Mouse (Mus musculus): ENCODE measurements around the gene Hist2h4.
"Not testable (repeated sequence)": the region's sequence is repeated elsewhere in the genome, so short reads cannot be mapped to it uniquely, and the experiment has no call there.

Hist2h4 gene

DNA sequence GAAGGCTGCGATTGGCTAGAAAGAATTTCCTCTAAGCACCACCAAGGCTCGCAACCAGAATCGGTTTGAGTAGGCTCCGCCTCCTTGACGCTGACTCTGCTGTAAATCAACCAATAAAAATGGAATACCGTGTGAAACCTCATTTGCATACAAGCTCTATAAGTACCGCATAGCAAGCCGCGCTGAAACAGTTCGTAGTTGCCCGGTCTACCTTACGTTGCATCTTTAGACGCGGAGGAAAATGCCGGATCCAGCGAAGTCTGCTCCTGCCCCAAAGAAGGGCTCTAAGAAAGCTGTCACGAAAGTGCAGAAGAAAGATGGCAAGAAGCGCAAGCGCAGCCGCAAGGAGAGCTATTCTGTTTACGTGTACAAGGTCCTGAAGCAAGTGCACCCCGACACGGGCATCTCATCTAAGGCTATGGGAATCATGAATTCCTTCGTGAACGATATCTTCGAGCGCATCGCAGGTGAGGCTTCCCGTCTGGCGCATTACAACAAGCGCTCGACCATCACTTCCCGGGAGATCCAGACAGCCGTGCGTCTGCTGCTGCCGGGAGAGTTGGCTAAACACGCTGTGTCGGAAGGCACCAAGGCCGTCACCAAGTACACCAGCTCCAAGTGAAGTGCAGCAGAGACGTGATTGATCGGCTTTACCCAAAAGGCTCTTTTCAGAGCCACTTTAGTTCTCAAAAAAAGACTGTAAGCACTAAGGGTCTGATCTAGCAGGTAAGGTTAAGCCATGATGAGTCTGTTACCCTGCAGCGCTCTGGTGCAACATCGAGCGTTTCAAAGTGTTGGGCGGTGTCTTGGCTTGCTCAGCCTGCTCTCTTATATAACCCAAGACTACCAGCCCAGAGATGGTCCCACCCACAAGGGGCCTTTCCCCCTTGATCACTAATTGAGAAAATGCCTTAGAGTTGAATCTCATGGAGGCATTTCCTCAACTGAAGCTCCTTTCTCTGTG lies 6.7 kb upstream of the Hist2h4 start, which contains the start of gene Hist2h2bb:
Gene Hist2h2bb (plus strand): TSS at position 242 of the 964 bp plus-strand sequence.
- peak; percentile 96 to 97 for DNase-seq (ENCODE audit: low spot score in 2 of 2)

DNA sequence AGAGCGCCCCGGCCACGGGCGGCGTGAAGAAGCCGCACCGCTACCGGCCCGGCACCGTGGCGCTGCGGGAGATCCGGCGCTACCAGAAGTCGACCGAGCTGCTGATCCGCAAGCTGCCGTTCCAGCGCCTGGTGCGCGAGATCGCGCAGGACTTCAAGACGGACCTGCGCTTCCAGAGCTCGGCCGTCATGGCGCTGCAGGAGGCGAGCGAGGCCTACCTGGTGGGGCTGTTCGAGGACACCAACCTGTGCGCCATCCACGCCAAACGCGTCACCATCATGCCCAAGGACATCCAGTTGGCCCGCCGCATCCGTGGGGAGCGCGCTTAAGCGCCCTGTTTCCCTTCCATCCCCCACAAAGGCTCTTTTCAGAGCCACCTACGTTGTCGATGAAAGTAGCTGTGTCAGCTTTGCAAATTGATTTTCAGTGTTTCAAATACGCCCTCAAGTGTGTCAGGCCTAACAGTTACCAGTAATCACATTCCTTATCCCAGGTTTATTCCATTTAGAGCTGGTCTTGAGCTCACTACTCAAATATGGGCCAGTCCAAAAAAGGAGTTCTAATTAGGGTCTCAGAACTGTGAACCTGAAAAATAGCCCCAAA lies 5.8 kb upstream of the Hist2h4 start:
- DNase-seq (ENCODE audit: low spot score in 2 of 2) = not testable (repeated sequence)

DNA sequence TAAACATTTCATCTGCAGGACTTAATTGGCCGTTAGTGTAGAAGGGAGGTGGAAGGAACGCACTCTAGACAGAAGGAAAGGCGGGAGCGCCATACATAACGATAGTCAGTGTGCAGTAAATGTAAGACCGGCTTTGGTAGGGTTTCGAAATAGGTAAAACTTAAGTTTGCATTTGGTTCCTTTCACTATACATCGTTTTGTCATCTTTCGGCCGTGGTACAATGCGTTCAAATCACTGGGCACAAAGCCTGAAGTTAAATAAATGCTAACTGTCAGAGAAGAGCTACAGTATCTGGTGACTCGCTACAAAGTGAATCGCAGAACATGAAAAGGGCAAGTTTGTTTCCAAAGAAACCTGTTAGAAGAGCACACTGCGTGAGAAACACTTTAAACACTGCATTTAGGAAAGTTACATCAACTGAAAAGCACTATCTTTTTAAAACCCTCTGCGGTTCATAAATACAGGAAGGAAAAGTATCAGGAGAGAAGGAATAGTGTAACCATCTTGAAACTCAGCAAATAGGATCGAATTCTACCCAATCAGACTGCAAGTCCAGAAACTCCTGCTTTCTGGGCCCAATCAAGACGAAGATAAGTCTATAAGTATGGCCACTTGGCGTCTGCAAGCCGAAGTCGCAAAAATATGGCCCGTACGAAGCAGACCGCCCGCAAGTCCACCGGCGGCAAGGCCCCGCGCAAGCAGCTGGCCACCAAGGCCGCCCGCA lies 5.1 kb upstream of the Hist2h4 start, which contains the start of gene Hist2h3b:
Gene Hist2h3b (plus strand): TSS at position 604 of the 725 bp plus-strand sequence.
- DNase-seq (ENCODE audit: low spot score in 2 of 2) = peak; percentile 83 to 92

DNA sequence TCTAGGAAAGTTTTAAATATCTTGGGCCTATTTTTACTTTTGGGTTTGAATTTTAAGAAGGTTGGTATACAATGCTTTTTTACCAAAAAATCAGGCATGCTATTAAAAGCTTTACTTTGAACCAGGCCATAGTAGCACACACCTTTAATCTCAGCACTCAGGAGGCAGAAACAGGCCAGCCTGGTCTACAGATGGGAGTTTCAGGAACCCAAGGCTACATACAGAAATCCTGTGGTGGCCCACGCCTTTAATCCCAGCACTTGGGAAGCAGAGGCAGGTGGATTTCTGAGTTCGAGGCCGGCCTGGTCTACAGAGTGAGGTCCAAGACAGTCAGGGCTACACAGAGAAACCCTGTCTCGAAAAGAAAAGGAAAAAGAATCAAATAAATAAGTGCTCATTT lies 4.4 kb upstream of the Hist2h4 start:
- no peak for DNase-seq (ENCODE audit: low spot score in 2 of 2)

DNA sequence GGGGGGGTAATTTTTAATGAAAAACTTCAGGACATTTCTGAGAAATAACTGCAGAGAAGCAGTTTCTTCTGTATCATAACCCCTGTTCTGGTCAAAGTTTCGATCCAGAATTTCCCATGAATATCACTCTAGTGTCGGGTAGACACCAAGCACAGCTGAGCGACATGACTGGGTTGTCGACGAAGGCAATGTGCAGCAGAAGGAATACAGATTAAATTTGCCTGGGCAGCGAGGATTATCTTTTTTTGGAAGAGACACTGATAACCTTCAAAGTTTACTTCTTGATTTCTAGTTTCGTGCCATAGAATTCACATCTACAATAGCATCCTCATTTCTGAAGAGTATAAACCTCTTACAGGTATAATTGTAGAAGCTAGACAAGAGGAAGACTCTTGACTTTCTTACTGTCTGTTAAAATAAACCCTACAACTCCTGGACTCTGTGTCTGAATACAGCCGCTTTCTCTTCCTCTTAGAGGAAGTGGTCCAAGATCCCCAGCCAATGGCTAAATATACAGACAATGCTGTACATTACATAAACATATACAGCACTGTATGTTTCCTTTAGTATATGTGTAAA lies 3.1 kb upstream of the Hist2h4 start:
- DNase-seq (ENCODE audit: low spot score in 2 of 2) = no peak

DNA sequence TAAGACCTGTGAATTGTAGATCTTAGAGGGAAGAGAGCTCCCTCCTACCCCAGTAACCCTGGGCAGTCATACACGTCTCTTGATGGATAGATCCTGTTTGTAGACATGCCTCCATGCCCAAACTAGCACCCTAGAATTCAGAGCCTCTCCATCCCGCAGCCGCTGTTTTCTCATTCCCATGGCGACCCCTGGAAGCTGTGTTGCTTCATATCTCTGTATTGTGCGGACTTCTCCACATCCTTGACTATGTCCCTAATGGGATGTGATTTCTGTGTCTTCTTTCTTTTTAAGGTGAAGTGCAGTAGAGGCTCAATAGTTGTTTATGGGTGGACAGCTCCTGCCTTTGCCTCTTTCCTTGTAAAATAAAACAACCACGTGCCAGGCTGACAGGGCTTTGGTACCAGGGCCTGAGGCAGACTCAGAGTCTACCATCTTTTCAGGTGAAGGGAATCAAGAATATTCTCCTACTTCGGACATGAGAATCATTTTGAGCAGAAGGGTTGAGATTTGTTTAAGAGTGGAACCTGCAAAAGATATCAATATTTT lies 1.4 kb upstream of the Hist2h4 start:
- DNase-seq (ENCODE audit: low spot score in 2 of 2) = no peak

DNA sequence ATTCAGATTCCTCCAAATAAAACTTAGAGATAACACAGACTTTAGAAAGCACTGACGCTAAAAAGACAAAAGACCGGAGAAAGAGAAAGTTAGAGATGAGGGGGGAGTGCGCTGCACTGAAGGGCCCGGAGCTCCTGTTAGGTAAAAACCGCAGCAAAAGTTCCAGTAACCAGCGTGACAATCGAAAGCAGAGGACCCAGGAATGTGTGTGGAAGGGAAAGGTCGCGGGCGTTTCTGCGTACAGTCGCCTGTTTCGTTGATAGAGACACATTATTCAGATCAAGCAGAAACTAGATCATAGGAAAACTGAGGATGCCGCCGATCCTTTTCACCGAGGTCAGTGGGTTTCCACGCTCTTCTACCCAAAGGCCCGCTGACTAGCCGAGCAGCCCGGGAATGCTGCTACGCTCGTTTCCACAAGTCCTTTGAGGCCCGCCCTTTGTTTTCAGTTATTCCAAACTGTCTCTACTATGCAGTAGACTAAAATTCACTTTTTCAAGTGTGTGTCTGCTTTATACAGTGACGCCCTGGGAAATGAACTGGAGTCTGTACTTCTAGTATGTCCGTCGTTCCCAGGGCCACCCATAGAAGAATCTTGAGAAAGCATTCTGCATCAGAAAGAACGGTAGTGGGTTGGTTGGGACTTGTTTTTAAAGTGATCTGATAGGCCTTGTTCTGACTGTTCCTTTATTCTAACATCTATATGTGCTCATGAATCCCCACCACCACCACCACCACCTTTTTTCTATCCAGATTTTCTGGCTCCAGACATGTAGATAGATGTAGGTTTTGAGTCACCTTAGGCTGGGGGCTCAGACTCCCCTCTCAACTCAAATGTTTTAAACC lies 670 bp upstream of the Hist2h4 start:
- DNase-seq (ENCODE audit: low spot score in 2 of 2) = no peak

DNA sequence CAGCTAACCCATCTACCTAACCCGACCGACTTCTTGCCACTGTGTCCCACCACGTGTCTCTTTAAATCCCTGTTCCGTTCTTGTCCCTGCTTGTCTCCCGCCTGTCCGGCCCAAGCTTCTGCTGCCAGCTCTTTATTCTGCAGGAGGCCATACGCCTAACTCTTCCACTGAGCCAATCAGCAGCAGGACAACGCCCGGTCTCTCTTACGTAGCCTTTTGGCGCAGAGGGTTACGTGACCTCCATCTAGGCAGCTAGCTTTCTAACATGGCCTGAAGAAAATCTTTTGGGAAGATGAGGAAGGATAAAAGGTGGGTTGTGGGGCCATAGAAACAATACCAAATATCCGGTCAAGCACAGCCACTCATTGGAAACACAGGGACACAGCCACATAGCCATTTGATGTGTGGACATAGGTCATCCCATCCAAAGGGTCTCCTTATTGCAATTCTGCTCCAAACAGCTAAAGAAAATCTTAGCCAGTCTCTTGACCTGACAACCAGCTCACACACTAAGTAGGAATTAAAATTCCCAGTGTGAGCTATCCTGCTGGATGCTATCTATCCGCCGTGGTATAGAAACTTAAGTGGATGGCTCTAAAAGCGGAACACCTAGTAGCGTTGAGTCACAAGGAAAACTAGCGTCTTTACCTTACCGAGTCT lies 765 bp downstream of the Hist2h4 start:
- peak; percentile 94 to 95 for DNase-seq (ENCODE audit: low spot score in 2 of 2)

DNA sequence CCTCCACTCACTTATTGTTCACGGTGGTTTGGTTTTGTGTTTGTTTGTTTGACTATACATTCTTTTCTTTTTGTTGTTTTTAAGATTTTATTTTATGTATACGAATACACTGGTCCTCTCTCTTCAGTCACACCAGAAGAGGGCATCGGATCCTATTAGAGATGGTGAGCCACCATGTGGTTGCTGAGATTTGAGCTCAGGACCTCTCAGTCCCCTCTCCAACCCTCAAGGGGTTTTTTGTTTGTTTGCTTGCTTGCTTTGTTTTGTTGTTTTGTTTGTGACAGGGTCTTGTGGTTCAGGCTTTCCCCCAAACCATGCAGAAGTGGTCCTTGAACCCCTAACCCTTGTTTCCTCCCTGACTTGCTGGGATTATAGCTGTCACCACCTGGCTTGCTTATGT lies 1.5 kb downstream of the Hist2h4 start:
- no peak for DNase-seq (ENCODE audit: low spot score in 2 of 2)

DNA sequence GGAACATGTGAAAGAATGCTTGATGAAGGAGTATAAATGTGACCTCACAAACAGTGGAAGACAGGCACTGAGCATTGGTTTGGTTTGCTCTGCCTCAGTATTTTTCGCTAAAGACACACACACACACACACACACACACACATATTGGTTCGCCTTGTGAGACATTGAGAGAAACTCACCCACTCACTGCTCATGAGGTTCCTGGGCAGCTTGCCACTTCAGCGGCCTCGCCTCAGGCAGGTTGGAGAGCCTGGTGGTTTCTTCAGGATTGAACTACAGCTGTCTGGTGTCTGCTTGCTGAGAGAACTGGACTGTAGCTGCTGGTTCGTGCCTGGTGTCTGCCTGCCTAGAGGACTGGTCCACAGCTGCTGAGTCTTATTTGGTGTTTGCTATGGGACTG lies 2.9 kb downstream of the Hist2h4 start:
- DNase-seq (ENCODE audit: low spot score in 2 of 2) = no peak

DNA sequence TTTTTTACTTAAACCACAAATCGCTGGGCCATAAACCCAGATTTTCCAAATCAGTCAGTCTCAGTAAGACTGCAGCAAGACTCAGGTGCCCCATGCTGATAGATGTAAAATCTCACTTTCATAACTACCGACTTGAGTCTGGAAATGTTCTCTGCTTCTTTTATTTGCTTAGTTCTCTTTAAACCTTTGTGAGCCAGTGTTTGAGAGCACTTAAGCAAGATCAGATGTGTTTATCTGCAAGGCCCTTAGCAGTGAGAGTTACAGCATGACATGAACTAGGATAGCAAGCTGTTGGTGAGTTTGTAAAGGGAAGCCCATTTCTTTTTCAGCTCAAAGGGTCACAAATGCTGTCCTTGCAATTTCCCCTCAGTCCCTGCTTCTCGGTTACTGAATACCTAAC lies 5.9 kb downstream of the Hist2h4 start:
- no peak for DNase-seq (ENCODE audit: low spot score in 2 of 2)

DNA sequence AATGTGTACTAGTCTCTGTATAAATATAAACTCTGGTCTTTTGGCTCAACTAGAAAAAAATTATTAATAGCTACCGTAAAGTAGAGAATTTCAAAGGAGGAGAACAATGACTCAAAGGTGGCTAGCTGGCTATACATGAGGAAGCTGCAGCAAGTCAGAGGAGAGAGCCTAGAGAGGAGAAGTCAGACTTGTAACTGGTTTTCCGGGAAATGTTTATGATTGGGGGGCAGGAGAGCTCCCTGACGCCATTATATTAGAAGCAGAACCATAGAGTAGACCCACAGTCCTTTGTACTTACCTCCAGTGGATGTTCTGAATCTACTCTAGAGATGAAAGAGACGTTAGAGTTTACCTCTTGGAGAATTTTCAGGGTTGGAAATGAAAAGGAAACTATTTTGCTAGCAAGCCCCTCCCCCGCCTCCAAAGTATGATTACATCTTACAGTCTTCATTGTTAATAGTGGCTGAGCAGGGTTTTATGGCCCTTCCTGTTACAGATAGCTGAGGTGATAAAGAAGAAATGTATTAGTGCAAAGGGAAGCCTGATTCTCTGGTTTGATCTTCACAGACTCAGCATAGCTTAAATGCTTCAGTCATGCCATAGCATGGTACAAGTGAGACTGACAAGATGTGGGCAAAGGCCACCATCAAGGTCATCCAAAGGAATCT lies 7.1 kb downstream of the Hist2h4 start:
- DNase-seq (ENCODE audit: low spot score in 2 of 2) = no peak

DNA sequence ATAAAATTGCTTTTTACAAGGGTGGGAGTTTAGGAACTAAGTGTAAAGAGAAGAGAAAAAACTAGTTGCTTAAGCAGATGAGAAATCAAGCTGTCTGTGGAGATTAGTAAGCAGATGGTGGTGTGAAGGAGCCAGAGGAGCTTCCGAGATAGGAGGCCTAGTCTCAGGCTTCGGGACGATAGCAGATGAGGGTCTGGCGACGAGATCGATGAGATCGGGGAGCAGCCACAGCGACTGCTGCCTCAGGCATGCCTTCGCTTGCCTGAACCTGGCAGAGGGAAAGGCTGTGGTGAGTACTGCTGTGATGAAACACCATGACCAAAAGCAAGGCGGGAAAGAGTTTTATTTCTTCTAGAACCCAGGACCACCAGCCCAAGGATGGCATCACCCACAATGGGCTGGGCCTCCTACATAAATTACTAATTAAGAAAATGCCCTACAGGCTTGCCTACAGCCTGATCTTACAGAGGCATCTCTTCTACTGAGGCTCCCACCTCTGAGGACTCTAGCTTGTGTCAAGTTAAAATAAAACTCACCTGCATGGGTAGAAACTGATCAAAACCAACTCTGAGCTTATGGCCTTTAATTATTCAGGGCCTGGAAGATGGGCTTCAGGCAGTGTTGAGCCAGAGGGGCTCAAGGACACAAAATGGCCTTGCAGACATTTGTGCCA lies 8.3 kb downstream of the Hist2h4 start:
- no peak for DNase-seq (ENCODE audit: low spot score in 2 of 2)

DNA sequence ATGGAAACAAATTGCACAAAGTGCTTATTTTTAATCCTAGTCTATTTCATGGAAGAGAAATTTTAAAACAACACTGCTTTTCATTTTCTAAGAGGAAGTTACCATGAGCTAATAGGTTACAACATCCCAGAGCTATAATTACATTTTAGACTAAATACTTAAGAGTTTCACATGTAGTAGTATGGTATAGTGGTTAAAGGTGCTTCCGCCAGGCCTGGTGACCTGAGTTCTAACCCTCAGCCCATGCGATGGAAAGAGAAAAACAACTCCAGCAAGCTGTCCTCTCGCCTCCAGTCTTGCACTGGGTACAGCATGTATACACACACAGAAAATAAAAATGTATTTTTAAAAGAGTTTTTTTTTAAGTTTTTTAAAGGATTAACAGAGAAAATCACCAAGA lies 11.3 kb downstream of the Hist2h4 start:
- DNase-seq (ENCODE audit: low spot score in 2 of 2) = no peak

DNA sequence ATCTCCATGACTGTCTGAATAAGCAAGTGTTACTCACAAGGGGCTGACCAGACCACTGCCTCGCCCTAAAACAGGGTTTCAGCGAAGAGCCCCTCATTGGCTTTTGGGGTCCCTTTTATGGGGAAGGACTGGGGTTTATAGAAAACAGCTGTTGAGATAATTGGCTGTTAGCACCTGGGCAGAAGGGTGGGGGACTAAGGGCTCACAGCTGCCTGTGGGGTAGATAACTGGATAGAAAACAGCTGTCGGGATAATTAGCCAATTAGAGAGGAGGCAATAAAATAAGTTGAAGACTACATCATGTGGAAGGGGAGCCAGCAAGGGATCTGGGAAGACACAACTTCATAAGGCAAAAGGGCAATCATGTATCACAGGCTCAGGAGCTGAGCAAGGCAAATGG lies 12.2 kb downstream of the Hist2h4 start:
- DNase-seq (ENCODE audit: low spot score in 2 of 2) = no peak

DNA sequence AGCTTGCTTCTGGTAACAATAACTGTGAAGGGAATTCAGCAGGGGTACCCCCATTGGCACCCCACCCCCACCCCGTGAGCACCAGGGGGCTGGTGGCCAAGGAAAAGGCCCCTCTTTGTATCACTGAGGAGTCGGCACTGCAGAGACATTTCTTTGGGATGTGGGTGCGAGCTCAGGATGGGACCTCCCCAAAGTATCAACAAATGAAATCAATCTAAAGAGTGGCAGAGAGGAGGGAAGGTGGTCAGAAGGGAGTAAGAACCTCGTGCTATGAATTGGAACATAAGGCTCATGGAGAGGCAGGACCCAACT lies 14.1 kb downstream of the Hist2h4 start:
- DNase-seq (ENCODE audit: low spot score in 2 of 2) = no peak

DNA sequence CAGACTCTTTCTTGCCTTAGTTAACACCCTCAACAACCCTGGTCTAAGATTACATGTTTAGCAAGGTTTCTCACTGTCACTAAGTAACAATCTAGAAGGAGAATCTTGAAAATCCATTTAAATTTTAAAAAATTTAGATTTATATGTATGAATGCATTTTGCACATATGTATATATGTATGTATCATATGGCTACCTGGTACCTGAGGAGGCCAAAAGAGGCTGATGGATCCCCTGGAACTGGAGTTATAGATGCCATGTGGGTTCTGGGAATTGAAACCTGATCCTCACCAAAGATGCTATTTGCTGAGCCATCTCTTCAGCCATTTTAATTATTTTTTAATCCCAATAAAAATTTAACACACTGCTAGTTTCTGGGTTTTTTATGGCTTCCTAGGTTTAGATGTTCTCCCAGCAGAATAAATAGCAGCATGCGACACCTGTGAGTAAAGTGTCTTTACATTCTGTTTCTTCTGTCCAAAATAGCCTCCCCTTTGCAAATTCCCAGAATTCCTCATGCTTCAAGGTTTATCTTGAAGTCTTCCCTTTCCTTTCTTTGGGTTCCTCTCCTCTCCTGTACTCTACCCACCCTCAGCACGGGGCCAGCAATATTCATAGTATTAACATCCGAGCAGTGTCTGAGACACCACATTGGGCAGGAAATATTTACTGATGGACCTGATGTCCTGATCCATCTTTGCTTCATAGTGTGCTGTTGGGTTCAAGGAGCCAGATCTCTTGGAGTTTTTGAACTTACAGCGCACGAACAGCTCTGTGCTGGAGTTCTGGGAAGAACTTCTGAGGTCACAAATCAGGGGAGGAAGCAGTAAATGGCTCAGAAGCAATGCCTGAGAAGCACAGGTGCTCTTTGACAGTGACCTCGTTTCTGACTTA lies 14.7 kb downstream of the Hist2h4 start:
- DNase-seq (ENCODE audit: low spot score in 2 of 2) = no peak
